In genomic region chr9:58823918-58824215, GRCm38 (mm10) we compare ENCODE assay signal across 9 mouse cellular contexts. TPM values are rescaled to one million over a fixed set of nuclear protein-coding genes. Genes with fewer than 3 reads are reported as not detected.
DNase-seq lines count a peak whose midpoint lies in the region; ATAC-seq lines count a peak whose summit lies in the region.
"Had no signal": no experiment of that assay in that cellular context is flagged by ENCODE, and none has a peak within 500 bp of the region (broad histone marks: within the 10 kb centered on the region; RNA-seq: fewer than 3 reads in every experiment).

No protein-coding gene starts in this region.

- H3K4me2 ChIP-seq in heart, embryonic 13.5 days, result peak overlapping the region; percentile 91
- peak overlapping the region; percentile 87 for H3K4me2 ChIP-seq in embryonic facial prominence, embryonic 11.5 days (ENCODE audit: low read depth, low read length)
- peak overlapping the region; percentile 76 for H3K4me2 ChIP-seq in hindbrain, embryonic 14.5 days (replicated peaks)
- H3K4me2 ChIP-seq in midbrain, embryonic 15.5 days, result peak overlapping the region; percentile 74

- no peak for DNase-seq in heart, adult 11 months
- peak; percentile 14 for DNase-seq in embryonic facial prominence, embryonic 11.5 days (ENCODE audit: low spot score)
- no peak for DNase-seq in hindbrain, embryonic 14.5 days (ENCODE audit: low spot score)
- no peak for DNase-seq in right cerebral cortex, postnatal 10 days (ENCODE audit: low spot score in 2 of 2)
- DNase-seq in gastrocnemius, postnatal 10 days, result no peak
- DNase-seq in kidney, postnatal 14 days, result no peak

- no peaks in the 10 kb centered on the region for H3K9me3 ChIP-seq in heart, embryonic 13.5 days
- H3K9me3 ChIP-seq in embryonic facial prominence, embryonic 11.5 days (replicated peaks; ENCODE audit: control insufficient read depth, low read length), result no peaks in the 10 kb centered on the region
- H3K9me3 ChIP-seq in hindbrain, embryonic 14.5 days (ENCODE audit: control insufficient read depth, low read length), result no peaks in the 10 kb centered on the region
- no peaks in the 10 kb centered on the region for H3K9me3 ChIP-seq in midbrain, embryonic 15.5 days
- H3K9me3 ChIP-seq: megakaryocyte, embryonic 14.5 days had no signal

- peak overlapping the region; percentile 78 for H3K4me3 ChIP-seq in heart, embryonic 13.5 days
- peak overlapping the region; percentile 70 for H3K4me3 ChIP-seq in embryonic facial prominence, embryonic 11.5 days (ENCODE audit: low read depth, low read length)
- H3K4me3 ChIP-seq in hindbrain, embryonic 14.5 days (replicated peaks; ENCODE audit: low read length), result peak overlapping the region; percentile 92
- peak overlapping the region; percentile 90 for H3K4me3 ChIP-seq in midbrain, embryonic 15.5 days
- H3K4me3 ChIP-seq: megakaryocyte, embryonic 14.5 days had no signal

- H3K36me3 ChIP-seq in heart, embryonic 13.5 days, result no peaks in the 10 kb centered on the region
- H3K36me3 ChIP-seq in embryonic facial prominence, embryonic 11.5 days (replicated peaks; ENCODE audit: control insufficient read depth, insufficient read depth, low read depth, low read length), result no peaks in the 10 kb centered on the region
- no peaks in the 10 kb centered on the region for H3K36me3 ChIP-seq in hindbrain, embryonic 14.5 days (replicated peaks; ENCODE audit: control insufficient read depth, insufficient read depth)
- H3K36me3 ChIP-seq in midbrain, embryonic 15.5 days (replicated peaks), result no peaks in the 10 kb centered on the region

- H3K27ac ChIP-seq in heart, embryonic 13.5 days (replicated peaks), result peak overlapping the region; percentile 84
- no peak overlapping the region for H3K27ac ChIP-seq in embryonic facial prominence, embryonic 11.5 days (replicated peaks; ENCODE audit: low read depth, low read length)
- peak overlapping the region; percentile 93 for H3K27ac ChIP-seq in hindbrain, embryonic 14.5 days
- peak overlapping the region; percentile 95 for H3K27ac ChIP-seq in midbrain, embryonic 15.5 days

- H3K4me1 ChIP-seq in heart, embryonic 13.5 days, result peaks cover 77% of the 10 kb centered on the region
- peaks cover 6% of the 10 kb centered on the region for H3K4me1 ChIP-seq in embryonic facial prominence, embryonic 11.5 days (ENCODE audit: control insufficient read depth, insufficient read depth, low read length)
- H3K4me1 ChIP-seq in hindbrain, embryonic 14.5 days (replicated peaks; ENCODE audit: control insufficient read depth, insufficient read depth, low read length), result peaks cover 49% of the 10 kb centered on the region
- peaks cover 60% of the 10 kb centered on the region for H3K4me1 ChIP-seq in midbrain, embryonic 15.5 days

- H3K9ac ChIP-seq in heart, embryonic 13.5 days, result peak overlapping the region; percentile 82
- peak overlapping the region; percentile 73 for H3K9ac ChIP-seq in embryonic facial prominence, embryonic 11.5 days (replicated peaks; ENCODE audit: low read length)
- peak overlapping the region; percentile 90 for H3K9ac ChIP-seq in hindbrain, embryonic 14.5 days
- peak overlapping the region; percentile 89 for H3K9ac ChIP-seq in midbrain, embryonic 15.5 days

- ATAC-seq in heart, embryonic 13.5 days (ENCODE audit: extremely low read depth, insufficient number of reproducible peaks, low FRiP score, low TSS enrichment), result no peak
- ATAC-seq in embryonic facial prominence, embryonic 11.5 days (replicated peaks; ENCODE audit: insufficient number of reproducible peaks, low FRiP score, low TSS enrichment, low read depth), result no peak
- no peak for ATAC-seq in hindbrain, embryonic 14.5 days (ENCODE audit: low FRiP score)
- ATAC-seq in midbrain, embryonic 15.5 days (replicated peaks), result no peak

- WGBS in heart, embryonic 13.5 days, result under 1% methylated on average over 35 of the region's 35 CpGs
- WGBS in embryonic facial prominence, embryonic 11.5 days, result 0% methylated on average over 34 of the region's 35 CpGs
- under 1% methylated on average over 33 of the region's 35 CpGs for WGBS in hindbrain, embryonic 14.5 days
- under 1% methylated on average over 35 of the region's 35 CpGs for WGBS in midbrain, embryonic 15.5 days

- peaks cover 79% of the 10 kb centered on the region for H3K27me3 ChIP-seq in heart, embryonic 13.5 days (replicated peaks)
- H3K27me3 ChIP-seq in embryonic facial prominence, embryonic 11.5 days (ENCODE audit: control insufficient read depth, insufficient read depth, low read length), result peaks cover 19% of the 10 kb centered on the region
- H3K27me3 ChIP-seq in hindbrain, embryonic 14.5 days (ENCODE audit: control insufficient read depth, insufficient read depth, low read length), result peaks cover 17% of the 10 kb centered on the region
- H3K27me3 ChIP-seq in midbrain, embryonic 15.5 days (replicated peaks), result 0 out of 2 replicates have a peak, but pooled peaks cover 3% of the 10 kb centered on the region

RNA-seq across cellular contexts. Expression of gene Hcn4, which starts 0.7 kb away (rescaled TPM):
- 1.3 and 1.8 TPM in 2 replicates for polyA plus RNA-seq in heart, embryonic 13.5 days (2015; fragmentation: Nextera tagmentation; extraction: Ambion mirVana)
- polyA plus RNA-seq in embryonic facial prominence, embryonic 11.5 days (2014; fragmentation: Nextera tagmentation; extraction: Ambion mirVana), result 0.39 and 0.41 TPM in 2 replicates
- polyA plus RNA-seq in hindbrain, embryonic 14.5 days (2014; fragmentation: Nextera tagmentation; extraction: Ambion mirVana), result 4.9 and 6.2 TPM in 2 replicates
- polyA plus RNA-seq in midbrain, embryonic 15.5 days (2015; fragmentation: Nextera tagmentation; extraction: Ambion mirVana), result 4.7 and 5.1 TPM in 2 replicates
- total RNA-seq in gastrocnemius, postnatal 10 days (2021), result under 1 TPM; 0.43 to 0.45 TPM
